Mouse (Mus musculus) inflammation-experienced regulatory T-cells, adult 6 months (primary cell): ENCODE data around the gene Efcab10. TPM values are rescaled to one million over a fixed set of nuclear protein-coding genes. Genes with fewer than 3 reads are reported as not detected.
A peak's percentile ranks its signal among the peaks of the same experiment; 100 is the strongest.

Experiments
- ATAC-seq: one replicate; pipeline ENCODE4 v1.8.0; 2017
- polyA plus RNA-seq, 3 experiments: library from polyadenylated mRNA; unstranded; fragments of 100-300 nt; shearing (Covaris generic); gene quantifications; one replicate each; pipeline ENCODE4 v1.2.1; 2017

The Efcab10 gene
- polyA plus RNA-seq, 3 experiments from 2014 or later: not detected

- ATAC-seq: no peak
These were observed 33.1 kb downstream of the Efcab10 start for GRCm38 (mm10) chr12:33427726-33428125.

DNA sequence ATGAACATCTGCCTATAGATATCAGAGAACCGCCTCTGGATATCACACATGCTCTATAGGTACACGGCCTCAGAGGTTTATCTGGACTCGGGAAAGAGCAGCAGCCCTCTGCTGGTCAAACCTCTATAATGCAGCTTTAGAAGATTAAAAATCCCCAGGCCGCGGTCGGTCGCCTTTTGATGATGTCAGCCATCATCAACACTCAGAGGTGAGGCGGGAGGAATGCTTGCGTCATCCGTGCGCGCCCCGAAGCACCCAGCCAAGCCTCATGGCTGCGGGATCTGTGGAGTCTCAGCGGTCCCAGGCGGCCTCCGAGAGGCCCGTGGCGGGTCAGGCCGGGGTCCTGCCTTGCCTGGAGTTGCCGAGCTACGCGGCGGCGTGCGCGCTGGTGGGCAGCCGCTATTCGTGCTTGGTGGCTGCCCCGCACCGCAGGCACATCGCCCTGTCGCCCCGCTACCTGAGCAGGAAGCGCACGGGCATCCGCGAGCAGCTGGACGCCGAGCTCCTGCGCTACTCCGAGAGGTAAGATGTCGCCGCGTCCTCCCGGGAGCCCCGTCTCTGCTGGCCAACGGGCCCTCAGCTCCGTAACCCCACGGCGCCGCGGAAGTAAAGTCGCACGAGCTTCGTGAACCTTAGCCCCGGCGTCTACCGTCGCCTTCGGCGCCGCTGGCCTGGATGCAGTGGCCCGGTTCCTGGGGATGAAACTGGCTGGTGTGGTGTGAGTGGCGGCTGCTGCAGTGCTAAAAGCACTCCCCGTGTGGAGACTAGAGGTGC, 34.9 kb downstream of the Efcab10 start, which contains the start of gene Twistnb:
Gene Twistnb, plus strand, starts transcription at position 249 of the 774 bp plus-strand sequence.
- ATAC-seq: peak; percentile 87

DNA sequence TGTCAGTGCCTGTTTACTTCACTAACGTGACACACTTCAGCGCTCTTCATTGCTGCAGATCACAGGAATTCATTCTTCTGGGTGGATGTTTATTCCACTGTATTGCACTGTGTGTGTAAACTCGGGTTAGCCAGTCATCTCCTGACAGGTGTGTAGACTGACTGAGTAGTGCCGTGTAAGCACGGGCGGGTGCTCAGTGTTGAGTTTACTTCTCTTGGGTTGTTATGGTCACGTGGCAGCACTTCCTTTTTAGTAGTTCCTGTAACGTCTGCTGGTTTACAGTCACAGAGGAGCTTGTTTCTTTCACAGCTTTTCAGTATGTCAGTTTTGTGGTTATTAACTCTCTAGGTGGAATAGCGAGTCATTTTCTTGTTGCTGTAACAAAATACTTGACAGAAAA, 39.2 kb downstream of the Efcab10 start:
- ATAC-seq: peak; percentile 52

DNA sequence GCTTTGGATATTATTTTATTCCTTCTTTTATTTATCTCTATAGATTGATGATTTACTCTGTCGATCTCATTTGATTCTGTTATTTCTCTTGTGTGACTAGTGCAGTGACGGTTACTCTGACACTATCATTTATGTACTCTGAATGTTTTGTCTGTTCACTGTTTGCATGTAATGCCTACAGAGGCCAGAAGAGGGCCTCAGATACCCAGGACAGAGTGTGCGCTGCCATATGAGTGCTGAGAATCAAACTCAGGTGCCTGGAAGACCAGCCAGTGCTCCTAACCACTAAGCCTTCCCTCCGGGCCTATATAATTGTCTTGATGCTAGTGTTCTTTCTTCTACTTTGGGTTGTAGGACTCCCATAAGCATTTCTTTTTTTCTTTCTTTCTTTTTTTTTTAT, 40.1 kb downstream of the Efcab10 start:
- ATAC-seq: no peak

Other genes starting within 250 kb of the Efcab10 start
- gene Atxn7l1, start 247.2 kb upstream of the Efcab10 start, polyA plus RNA-seq: 10 to 100 TPM; 59.7 to 94.2 (median 92.9) TPM
- gene Twistnb, start 34.8 kb downstream of the Efcab10 start, polyA plus RNA-seq: 10 to 100 TPM; 21.6 to 52.2 (median 43.3) TPM